Mouse (Mus musculus): ENCODE measurements around the gene Tedc1.
"Not testable (repeated sequence)": the region's sequence is repeated elsewhere in the genome, so short reads cannot be mapped to it uniquely, and the experiment has no call there.

Tedc1 gene

DNA sequence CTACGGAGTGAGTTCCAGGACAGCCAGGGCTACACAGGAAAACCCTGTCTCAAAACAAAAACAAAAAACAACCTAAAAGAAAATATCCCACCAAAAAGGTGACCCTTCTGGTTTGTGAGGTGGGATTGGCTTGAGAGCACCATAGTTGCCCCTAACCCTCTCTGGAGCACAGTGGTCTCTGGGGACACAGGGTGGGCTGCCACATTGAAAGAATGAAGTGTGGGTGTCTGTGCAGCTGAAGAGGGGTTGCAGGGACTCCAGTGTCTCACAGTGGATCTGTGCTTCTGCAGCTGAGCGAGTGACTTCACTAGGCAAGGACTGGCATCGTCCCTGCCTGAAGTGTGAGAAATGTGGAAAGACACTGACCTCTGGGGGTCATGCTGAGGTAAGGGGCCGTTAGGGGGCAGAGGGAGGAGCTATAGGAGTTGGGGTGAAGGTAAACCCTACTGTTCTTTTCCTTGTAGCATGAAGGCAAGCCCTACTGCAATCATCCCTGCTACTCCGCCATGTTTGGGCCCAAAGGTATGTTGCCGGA lies 3.2 kb upstream of the Tedc1 start:
- DNase-seq (ENCODE audit: low read depth, low spot score) = no peak

DNA sequence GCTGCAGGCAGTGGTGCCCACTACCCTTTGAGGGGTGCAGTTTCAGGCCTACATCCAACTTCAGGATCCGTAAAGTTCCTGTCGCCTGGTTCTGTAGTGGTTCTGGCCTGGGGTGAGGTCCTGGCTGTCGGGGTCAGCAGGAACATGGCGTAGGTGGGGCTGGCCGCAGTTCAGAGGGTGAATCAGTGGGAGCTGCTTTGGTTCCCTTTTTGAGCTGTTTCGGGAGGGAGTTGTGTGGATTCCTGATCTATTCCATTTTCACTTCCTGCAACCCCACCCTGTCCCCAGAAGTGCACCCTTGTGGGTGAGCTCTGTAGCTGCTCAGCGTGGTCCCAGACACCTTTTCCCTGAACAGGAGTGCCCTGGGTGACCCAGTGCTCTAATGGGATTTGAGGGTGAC lies 2.2 kb upstream of the Tedc1 start:
- no peak for DNase-seq (ENCODE audit: low read depth, low spot score)

DNA sequence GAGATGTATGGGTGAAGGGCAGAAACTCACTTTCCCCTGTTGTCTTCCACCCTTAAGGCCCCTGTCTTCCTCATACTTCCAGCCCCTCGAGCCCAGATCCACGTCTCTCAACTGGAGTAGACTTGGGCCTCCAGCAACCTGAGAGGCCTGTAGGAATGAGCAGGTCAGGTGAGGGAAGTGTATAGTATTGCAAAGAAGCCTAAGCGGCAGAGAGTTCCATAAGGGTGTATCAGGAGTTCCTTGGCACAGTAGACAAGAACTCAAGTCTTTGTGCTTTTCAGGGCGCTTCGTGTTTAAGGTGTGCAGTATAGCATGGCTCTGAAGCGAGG lies 1.5 kb upstream of the Tedc1 start:
- DNase-seq (ENCODE audit: low read depth, low spot score) = no peak

DNA sequence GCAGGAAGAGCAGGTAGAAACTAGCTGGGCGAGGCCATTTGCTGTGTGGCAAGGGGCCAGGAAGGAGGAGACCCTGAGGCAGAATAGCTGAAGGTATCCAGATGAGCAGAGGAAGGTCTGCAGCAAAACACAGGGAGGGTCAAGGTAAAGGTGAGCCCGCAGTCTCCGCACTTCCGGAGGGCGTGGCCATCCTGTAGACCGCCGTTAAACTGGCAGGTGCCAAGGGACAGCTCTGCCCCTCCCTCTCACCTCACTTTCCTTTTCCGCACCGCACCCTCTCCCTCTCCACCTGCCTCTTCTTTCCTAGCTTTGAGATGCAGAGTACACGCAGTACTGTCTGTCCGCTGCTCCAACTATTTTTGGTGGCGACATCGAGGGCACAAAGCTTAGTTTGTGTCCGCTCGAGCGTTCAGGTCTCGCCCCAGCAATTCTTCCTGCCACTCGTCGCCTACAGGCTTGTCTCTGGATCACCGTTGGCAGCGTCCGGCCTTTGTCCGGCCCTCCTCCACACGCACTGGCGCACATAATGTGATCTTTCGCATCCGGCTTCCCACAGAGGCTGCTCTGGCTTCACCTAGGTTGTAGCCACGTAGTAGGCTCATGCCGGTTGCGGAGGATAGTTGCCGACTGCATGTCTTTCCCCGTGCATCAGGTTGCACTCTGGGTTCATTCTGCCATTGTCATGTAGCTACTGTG lies 997 bp upstream of the Tedc1 start:
- DNase-seq (ENCODE audit: low read depth, low spot score) = no peak

DNA sequence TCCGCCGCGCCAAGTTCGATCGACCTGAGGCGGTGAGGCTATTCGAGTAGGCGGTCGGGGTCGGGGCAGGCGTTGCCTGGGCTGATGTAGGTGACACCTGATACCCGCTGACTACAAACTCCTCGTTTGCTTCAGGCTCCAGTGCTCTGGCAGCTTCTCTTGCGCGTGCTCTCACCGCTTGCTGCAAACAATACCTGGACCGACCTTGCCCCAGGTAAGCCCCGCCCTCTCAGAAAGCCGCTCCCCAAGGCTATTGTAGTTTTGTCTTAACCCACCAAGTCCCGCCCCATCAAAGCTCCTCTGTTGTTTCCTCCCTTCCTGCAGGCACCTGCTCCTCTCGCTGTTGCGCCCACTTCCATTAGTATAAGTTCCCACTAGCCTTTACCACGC lies 314 bp downstream of the Tedc1 start:
- DNase-seq (ENCODE audit: low read depth, low spot score) = no peak

DNA sequence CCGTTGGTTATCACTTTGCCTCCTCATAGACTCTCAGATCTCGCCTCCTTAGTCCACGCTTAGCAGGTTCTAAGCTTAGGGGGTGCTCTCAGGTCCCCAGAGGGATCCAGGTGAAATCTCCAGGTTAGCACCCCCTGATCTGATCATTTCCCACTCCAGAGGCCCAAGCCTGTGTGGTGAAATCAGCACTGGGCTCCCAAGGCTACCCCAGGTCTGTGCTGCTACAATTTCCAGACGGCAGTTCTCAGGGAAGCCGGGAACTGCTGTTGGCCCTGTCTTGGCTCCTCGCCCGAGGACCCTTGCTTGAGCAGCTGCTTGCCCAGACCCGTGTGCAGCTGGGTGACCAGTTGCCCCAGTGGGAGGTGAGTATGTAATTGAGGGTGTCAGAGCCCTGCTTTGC lies 781 bp downstream of the Tedc1 start:
- DNase-seq (ENCODE audit: low read depth, low spot score) = no peak

DNA sequence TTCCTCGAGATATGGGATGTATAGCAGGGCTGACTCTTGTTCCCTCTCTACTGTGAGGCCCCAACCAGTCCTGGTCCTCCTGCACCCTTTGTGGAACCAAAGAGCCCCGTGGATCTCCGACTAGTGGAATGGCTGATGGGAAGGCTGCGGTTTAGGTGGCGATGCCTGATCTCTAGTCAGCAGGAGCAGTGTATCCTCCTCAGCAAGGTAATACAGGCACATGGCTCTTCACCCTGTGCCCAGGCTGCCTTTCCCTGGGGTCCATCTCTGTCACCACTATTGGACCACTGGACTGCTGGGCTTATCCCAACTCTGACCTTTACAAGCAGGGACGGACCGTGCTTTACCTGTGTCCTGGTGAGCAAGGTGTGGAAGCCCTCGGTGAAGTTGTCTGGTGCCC lies 1.3 kb downstream of the Tedc1 start:
- DNase-seq (ENCODE audit: low read depth, low spot score) = no peak

DNA sequence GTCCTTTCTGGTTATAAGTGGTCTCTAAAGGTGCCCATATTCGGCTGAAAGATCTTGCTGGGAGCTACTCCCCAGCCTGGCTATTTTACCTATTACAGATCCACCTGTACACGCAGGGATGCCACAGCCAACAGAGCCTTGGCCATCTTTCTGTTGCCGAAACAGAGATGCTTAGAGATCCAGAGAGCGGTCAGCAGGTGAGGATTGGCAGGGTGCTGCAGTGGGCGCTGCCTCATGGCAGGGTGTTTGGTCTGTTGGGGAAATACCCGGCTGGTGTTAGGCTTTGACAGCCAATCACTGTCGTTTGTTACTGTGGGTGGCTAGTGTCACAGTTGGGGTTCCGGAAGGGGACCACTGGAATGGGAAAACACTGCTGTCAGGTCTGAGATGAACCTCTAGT lies 1.8 kb downstream of the Tedc1 start:
- DNase-seq (ENCODE audit: low read depth, low spot score) = no peak

DNA sequence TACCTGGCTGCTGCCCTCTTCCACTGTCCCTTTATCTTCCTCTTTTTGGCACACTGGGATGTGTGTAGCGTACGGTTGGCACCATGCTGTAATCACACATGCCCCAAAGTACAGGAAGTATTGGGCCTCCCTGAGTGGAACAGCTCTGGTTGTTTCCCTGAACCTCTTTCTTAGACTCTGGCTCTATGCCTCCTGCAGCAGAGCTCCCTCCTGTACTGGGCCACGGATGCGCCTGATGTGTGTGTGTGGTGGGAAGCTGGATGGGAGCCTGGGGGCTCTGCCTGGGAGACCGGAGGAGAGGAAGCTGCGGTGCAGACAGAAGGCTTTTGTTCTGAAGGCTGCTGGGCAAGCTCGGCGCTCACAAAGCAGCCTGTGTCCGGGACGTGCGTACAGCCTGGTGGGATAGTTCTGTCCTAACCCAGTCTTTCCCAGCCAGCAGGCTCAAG lies 7.4 kb downstream of the Tedc1 start:
- no peak for DNase-seq (ENCODE audit: low read depth, low spot score)

DNA sequence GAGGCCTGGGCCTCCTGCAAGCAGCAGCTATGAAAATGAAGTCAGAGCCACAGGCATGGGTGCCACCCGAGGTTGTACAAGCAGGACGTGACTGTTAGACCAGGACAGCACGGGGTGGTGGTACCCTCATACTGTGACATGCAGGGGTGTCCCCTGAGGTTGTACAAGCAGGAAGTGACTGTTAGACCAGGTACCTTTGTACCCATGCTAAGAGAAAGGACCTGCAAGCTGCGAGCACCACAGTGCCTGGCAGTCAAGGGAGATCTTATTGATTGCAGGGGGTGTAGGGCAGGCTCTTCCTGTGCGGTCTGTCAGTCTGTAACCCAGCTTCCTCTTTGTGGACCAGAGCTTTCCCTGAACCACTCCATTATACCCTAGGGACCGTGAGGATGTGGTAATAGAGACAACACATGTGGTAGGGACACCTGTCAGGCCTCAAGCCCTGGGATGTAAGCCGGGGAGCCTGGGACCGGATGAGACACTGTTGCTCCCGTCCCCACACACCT lies 11.9 kb downstream of the Tedc1 start:
- DNase-seq (ENCODE audit: low read depth, low spot score) = no peak

DNA sequence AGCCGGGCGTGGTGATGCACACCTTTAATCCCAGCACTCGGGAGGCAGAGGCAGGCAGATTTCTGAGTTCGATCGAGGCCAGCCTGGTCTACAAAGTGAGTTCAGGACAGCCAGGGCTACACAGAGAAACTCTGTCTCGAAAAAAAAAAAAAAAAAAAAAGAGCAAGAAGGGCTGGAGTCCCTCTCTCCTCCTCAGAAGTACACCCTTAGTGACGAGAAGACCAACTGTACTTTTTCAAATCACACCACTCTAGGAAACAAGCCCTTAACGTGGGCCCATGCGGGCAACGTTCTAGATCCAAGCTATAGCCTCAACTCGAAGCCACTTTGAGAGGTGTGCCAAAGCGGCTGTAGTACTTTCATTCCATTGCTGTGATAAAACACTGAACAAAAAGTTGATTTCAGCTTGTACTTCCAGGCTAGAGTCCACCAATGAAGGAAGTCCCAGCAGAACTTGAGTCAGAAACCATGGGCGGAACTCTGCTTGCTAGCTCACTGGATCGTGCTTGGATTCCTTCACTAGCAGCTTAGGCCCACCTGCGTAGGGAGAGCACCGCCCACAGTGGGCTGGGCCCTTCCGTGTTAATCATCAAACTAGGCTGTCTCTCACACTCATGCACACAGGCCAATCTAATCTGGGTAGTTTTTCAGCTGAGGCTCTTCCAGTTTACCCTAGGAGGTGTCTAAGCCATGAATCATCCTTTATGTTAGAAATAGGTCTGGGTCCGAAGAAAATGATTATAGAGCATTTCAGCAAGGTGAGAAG lies 20.9 kb downstream of the Tedc1 start:
- no peak for DNase-seq (ENCODE audit: low read depth, low spot score)

DNA sequence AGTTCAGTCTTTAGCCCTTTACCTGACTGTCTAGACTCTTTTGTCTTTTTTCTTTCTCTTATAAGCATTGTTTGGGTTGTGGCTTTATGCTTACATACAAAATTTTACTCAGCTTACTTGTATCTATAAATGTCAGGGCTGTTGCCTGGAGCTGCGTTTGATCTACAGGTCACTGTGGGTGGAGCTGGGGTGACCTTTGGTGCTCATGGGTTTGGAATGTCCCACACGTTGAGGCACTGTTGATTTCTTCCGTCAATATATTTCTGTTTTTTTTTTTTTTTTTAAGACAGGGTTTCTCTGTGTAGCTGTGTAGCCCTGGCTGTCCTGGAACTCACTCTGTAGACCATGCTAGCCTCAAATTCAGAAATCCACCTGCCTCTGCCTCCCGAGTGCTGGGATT lies 24.8 kb downstream of the Tedc1 start:
- DNase-seq (ENCODE audit: low read depth, low spot score) = no peak

DNA sequence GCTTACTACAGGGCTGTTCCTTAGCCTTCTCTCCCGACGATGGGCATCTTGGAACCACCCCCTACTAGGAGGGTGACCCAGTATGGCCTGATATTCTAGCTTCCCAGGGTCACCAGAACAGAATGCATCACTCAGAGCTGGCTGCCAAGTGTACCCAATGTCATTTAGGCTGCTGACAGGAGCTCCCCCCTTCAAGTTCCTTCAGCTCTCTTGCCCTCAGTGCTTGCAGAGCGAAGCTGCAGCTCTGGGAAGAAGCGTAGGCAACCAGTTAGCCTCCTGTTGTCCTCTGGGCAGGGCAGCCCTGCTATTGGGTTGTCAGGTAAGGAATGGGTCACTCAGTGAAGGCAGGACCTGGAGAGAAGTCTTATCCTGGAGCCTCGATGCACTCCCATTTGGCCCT lies 28.7 kb downstream of the Tedc1 start:
- DNase-seq (ENCODE audit: low read depth, low spot score) = no peak

DNA sequence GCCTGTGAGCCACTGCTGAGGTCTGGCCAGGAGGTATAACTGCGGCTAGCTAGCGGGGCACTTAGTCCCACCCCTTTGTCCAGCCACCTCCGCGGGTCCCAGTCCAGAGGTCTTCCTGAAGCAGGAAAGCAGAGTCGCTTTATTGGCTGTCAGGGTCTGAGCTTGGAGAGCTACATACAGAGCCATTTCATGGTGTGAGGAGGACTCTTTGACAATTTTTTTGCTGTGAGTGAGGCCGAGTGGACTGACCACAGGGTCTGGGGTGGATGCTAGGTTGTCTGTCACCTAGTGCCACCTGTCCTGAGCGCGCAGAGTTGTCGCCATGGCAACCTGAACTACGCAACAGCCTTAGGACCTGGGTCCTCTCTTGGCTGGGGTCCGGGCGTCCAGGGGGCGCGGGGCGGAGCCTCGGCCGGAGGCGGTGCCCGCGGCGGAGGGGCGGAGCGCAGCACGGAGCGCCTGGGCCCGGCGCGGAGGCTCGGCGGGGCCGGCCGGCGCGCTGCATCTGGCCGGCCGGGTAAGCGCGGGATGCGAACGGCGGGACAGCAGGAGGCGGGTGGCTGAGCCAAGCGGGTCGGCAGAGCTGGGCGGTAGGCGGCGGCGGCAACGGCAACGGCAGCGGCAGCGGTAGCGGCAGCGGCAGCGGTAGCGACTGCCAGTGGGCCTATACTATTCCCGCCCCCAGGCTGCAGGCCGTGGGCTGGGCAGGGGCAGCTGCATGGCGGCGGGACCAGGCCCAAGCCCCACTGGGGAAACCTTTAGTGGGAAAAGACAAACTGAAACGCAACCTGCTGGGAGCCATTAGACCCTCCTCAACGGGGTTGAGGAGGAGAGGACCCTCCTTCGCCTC lies 29.4 kb downstream of the Tedc1 start, which contains the start of gene Tmem121:
Gene Tmem121, plus strand, starts transcription at position 489 of the 850 bp plus-strand sequence.
- DNase-seq (ENCODE audit: low read depth, low spot score) = no peak

DNA sequence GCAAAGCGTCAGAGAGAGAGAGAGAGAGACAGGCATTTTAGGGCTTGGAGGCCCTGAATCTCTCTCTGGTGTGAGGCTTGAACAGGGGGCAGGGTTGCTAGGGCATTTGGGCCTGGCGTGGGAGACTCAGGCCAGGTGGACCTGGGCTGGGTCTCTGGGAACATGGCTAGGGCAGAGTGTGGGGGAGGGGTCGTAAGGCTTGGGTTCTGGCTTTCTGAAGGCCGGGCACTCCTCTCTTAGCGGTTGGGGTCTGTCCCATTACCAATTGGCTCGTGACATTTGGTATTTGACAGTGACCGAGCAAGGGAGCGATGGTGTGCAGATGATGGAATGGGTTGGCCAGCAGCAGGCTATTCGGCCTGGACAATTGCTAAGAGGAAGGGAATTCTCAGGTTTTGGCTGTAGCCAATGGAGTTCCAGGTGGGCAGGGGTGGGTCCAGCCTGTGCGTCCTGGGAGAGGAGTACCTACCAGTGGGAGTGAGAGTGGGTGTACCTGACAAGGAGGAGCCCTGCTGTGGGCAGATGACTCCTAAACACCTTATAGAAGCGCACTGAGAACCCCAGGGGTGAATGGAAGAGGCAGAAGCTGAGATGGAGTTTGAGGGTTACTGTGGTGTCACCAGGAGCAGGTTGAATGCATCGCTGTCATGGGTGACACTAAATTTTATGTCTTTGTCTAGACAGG lies 30.2 kb downstream of the Tedc1 start:
- no peak for DNase-seq (ENCODE audit: low read depth, low spot score)

DNA sequence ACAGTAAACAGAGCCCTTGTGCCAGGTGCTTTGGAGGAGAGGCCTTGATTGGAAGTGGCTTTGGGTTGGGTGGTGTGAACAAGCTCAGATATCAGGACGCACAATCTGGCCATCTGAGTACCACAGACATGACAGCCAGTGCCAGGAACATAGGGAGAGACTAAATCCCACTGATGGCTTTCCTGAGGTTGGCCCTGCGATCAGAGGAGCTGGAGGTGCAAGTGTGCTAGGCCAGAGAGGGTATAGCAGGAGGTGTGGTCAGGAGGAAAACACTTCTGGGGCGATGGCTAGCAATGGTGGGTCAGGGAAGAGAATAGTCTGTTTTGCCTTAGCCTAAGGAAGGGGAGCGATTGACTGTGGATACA lies 30.8 kb downstream of the Tedc1 start:
- DNase-seq (ENCODE audit: low read depth, low spot score) = no peak

DNA sequence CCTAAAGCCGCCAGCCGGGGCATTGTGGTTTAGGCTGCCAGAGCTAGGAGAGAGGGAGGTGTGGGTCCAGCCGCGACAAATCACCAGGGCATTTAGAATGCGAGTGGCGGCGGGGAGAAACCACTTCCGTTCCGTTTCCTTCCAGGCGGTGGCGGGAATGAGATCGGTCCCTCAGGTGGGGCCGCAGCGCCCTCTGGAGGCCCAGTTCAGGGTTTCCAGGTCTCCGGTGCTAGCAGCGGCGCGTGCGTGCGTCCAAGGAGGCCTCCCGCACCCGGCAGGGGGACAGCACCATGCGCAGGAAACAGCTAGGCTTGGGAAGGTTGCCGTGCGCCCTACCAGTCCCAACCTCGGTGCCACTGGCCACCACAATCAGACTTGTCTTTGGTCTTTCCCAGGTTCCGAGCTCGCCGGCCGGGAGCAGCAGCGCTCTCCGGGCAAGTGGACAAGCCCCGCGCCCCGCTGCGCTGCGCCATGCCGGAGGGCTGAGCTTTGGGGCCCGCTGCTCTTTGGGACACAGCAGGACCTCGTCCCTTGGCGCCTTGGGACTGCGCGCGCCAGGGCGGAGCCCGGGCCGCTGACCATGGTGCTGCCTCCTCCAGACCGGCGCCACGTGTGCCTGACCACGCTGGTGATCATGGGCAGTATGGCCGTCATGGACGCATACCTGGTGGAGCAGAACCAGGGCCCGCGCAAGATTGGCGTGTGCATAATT lies 31.5 kb downstream of the Tedc1 start:
- peak; percentile 58 for DNase-seq (ENCODE audit: low read depth, low spot score)

DNA sequence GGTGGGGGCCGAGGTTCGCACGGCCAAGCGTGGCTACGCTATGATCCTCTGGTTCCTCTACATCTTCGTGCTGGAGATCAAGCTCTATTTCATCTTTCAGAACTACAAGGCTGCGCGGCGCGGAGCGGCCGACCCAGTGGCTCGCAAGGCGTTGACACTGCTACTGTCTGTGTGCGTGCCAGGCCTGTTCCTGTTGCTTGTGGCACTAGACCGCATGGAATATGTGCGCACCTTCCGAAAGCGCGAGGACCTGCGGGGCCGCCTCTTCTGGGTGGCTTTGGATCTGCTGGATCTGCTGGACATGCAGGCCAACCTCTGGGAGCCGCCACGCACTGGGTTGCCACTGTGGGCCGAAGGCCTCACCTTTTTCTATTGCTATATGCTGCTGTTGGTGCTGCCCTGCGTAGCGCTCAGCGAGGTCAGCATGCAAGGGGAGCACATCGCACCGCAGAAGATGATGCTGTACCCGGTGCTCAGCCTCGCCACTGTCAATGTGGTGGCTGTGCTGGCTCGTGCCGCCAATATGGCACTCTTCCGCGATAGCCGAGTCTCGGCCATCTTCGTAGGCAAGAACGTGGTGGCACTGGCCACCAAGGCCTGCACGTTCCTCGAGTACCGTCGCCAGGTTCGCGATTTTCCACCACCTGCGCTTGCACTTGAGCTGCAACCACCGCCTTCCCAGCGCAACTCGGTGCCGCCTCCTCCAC lies 32.3 kb downstream of the Tedc1 start:
- DNase-seq (ENCODE audit: low read depth, low spot score) = no peak

DNA sequence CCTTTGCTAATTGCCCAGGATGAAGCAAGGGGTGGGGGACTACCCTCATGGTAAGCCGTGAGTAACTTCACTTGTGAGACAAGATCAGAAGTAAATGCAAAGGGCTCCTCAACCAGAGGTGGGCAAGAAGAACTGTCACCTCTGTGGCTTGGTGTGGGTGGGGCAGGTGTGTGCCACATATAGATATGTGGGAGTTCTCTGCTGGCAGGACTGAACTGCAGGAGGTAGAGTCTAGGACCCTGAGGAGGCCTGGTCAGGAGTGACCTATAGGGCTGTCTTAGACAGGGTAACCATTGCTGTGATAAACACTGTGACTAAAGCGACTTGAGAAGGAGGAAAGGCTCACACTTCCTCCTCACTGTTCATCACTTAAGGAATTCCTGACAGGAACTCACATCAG lies 37.2 kb downstream of the Tedc1 start:
- no peak for DNase-seq (ENCODE audit: low read depth, low spot score)

DNA sequence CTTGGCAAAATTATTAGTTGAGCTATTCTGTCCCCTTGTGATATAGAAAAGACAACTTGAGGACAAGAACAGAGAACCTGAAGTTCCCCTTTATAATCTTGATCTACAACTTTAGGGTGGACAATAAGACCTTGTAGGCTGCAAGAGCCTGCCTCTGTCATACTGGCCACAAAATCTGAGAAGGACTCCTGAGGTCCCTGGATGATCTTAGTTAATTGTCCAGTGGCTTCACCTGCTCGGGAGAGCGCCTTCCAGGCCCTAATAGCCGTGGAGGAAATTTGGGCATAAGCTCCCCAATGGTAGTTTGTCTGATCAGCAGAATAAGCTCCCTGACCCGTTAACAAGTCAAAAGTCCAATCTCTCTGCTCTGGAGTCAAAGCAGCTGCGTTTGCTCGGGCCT lies 42.9 kb downstream of the Tedc1 start:
- DNase-seq (ENCODE audit: low read depth, low spot score) = not testable (repeated sequence)

Measured in brain, embryonic 18.5 days (tissue).